Mouse (Mus musculus): ENCODE data around the gene Pam16. TPM values are rescaled to one million over a fixed set of nuclear protein-coding genes. Genes with fewer than 3 reads are reported as not detected.

The Pam16 gene
- polyA plus RNA-seq, 1 experiment: 9.5 TPM

- 77% methylated on average over 2 of the region's 2 CpGs for WGBS
- no peak for TF ChIP-seq POLR2A (IDR thresholded peaks at IDR 0.05; ENCODE audit: low read depth, low read length)
- TF ChIP-seq CTCF (IDR thresholded peaks at IDR 0.05; ENCODE audit: extremely low read depth, insufficient read depth, insufficient read length, insufficient replicate concordance): no peak
- Histone ChIP-seq H3K27ac (ENCODE audit: insufficient read depth, low read length) (no peak overlapping the region), H3K4me3 (ENCODE audit: extremely low read depth, insufficient read depth, insufficient read length) (no peak overlapping the region), H3K27me3 (ENCODE audit: control insufficient read depth, insufficient read depth, low read length) (no peaks in the 10 kb centered on the region), H3K4me1 (ENCODE audit: control insufficient read depth, insufficient read depth, insufficient read length) (no peaks in the 10 kb centered on the region), H3K36me3 (ENCODE audit: control insufficient read depth, insufficient read depth, low read length) (peaks cover 36% of the 10 kb centered on the region)
- DNase-seq (ENCODE audit: low read depth in 1 of 2, low spot score in 2 of 2): no peak
Measured at GRCm38 (mm10) chr16:4659326-4659725, 34.5 kb upstream of the Pam16 start.

DNA sequence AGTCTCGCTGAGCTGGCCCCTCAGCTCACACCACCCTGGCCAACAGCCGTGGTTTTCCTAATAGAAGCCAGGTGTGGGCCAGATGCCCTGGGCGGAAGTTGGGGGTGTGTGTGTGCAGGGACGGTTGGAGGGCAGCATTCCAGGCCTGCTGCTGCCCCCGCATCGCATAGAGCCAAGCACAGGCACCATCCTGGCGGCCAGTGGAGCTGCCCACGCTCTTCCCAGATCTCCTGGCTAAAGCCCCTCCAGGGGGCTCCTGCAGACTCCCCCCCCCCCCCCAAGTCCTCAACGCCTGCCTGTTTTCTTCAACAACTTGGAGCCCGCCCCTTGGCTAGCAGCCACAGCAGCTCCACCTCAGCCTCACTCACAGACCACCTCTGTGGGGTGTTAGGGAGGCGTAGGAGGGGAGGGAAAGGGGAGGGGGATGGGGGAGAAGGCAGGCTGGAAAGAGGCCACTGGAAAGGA, 34.0 kb upstream of the Pam16 start:
- Histone ChIP-seq H3K4me1 (ENCODE audit: control insufficient read depth, insufficient read depth, insufficient read length) (no peaks in the 10 kb centered on the region), H3K27me3 (ENCODE audit: control insufficient read depth, insufficient read depth, low read length) (no peaks in the 10 kb centered on the region), H3K27ac (ENCODE audit: insufficient read depth, low read length) (peak overlapping the region; percentile 9; the same call in 1 of the 2 replicates), H3K36me3 (ENCODE audit: control insufficient read depth, insufficient read depth, low read length) (peaks cover 39% of the 10 kb centered on the region), H3K4me3 (ENCODE audit: extremely low read depth, insufficient read depth, insufficient read length) (no peak overlapping the region)
- 52% methylated on average over 11 of the region's 11 CpGs for WGBS
- TF ChIP-seq CTCF (IDR thresholded peaks at IDR 0.05; ENCODE audit: extremely low read depth, insufficient read depth, insufficient read length, insufficient replicate concordance): no peak
- no peak for TF ChIP-seq POLR2A (IDR thresholded peaks at IDR 0.05; ENCODE audit: low read depth, low read length)
- no peak for DNase-seq (ENCODE audit: low read depth in 1 of 2, low spot score in 2 of 2)

- no peak for TF ChIP-seq CTCF (IDR thresholded peaks at IDR 0.05; ENCODE audit: extremely low read depth, insufficient read depth, insufficient read length, insufficient replicate concordance)
- TF ChIP-seq POLR2A (IDR thresholded peaks at IDR 0.05; ENCODE audit: low read depth, low read length): no peak
- no peak overlapping the region for H3K4me3 ChIP-seq (ENCODE audit: extremely low read depth, insufficient read depth, insufficient read length)
- H3K27ac ChIP-seq (ENCODE audit: insufficient read depth, low read length): 0 out of 2 replicates have a peak overlapping the region, but pooled peaks have one; percentile 26
- H3K4me1 ChIP-seq (ENCODE audit: control insufficient read depth, insufficient read depth, insufficient read length): no peaks in the 10 kb centered on the region
- H3K27me3 ChIP-seq (ENCODE audit: control insufficient read depth, insufficient read depth, low read length): no peaks in the 10 kb centered on the region
- 89% methylated on average over 9 of the region's 9 CpGs for whole genome bisulfite sequencing
- peaks cover 50% of the 10 kb centered on the region for H3K36me3 ChIP-seq (ENCODE audit: control insufficient read depth, insufficient read depth, low read length)
- DNase-seq (ENCODE audit: low read depth in 1 of 2, low spot score in 2 of 2): no peak
Measured at GRCm38 (mm10) chr16:4656571-4657081, 31.8 kb upstream of the Pam16 start.

DNA sequence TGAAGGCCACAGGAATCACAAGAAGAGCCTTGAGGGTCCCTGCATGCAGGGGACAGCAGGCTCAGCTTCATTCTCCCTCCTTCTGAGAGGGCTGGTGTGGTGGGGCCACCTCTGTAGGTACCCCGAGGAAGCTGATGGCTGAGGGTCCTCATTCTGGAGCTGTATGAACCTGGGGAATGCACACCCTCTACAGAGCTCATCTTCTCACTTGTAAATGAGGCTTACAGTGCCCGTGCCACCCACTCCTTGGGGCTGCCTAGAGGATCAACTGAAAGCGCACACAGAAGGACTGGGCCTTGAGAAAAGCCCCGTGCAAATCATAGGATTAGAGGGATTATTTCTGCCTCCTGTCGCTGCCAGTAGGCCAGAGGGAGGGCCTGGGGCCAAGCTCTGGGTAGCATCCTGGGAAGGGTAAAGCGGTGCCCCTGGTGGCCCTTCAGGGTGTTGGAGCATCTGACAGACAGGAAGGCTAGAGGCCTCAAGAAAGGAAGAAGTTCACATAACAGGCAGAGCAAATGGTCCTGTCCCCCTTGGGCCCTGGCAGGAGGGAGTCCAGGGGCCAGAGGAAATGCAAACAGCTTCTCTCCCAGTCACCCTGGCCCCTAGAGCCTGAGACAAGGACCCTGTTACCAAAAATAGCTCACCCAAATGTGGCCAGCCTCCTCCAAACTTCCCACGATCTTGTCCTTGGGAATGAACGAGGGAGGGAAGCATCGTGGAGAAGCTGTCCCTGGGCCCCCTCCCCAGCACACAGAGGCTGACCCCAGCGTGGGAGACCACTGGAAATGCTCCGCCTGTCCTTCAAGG, 31.2 kb upstream of the Pam16 start:
- TF ChIP-seq POLR2A (IDR thresholded peaks at IDR 0.05; ENCODE audit: low read depth, low read length): no peak
- no peak for TF ChIP-seq CTCF (IDR thresholded peaks at IDR 0.05; ENCODE audit: extremely low read depth, insufficient read depth, insufficient read length, insufficient replicate concordance)
- no peak overlapping the region for H3K4me3 ChIP-seq (ENCODE audit: extremely low read depth, insufficient read depth, insufficient read length)
- no peaks in the 10 kb centered on the region for H3K4me1 ChIP-seq (ENCODE audit: control insufficient read depth, insufficient read depth, insufficient read length)
- H3K27me3 ChIP-seq (ENCODE audit: control insufficient read depth, insufficient read depth, low read length): no peaks in the 10 kb centered on the region
- 69% methylated on average over 11 of the region's 11 CpGs for WGBS
- no peak for DNase-seq (ENCODE audit: low read depth in 1 of 2, low spot score in 2 of 2)
- H3K27ac ChIP-seq (ENCODE audit: insufficient read depth, low read length): peak overlapping the region; percentile 26; the same call in 1 of the 2 replicates
- peaks cover 49% of the 10 kb centered on the region for H3K36me3 ChIP-seq (ENCODE audit: control insufficient read depth, insufficient read depth, low read length)

GRCm38 (mm10) chr16:4655251-4655734, 30.5 kb upstream of the Pam16 start:
- Histone ChIP-seq H3K4me1 (ENCODE audit: control insufficient read depth, insufficient read depth, insufficient read length) (no peaks in the 10 kb centered on the region), H3K4me3 (ENCODE audit: extremely low read depth, insufficient read depth, insufficient read length) (no peak overlapping the region), H3K27ac (ENCODE audit: insufficient read depth, low read length) (peak overlapping the region; percentile 3; the same call in 1 of the 2 replicates), H3K27me3 (ENCODE audit: control insufficient read depth, insufficient read depth, low read length) (no peaks in the 10 kb centered on the region), H3K36me3 (ENCODE audit: control insufficient read depth, insufficient read depth, low read length) (peaks cover 51% of the 10 kb centered on the region)
- no peak for DNase-seq (ENCODE audit: low read depth in 1 of 2, low spot score in 2 of 2)
- WGBS: 86% methylated on average over 4 of the region's 4 CpGs
- TF ChIP-seq CTCF (IDR thresholded peaks at IDR 0.05; ENCODE audit: extremely low read depth, insufficient read depth, insufficient read length, insufficient replicate concordance): no peak

DNA sequence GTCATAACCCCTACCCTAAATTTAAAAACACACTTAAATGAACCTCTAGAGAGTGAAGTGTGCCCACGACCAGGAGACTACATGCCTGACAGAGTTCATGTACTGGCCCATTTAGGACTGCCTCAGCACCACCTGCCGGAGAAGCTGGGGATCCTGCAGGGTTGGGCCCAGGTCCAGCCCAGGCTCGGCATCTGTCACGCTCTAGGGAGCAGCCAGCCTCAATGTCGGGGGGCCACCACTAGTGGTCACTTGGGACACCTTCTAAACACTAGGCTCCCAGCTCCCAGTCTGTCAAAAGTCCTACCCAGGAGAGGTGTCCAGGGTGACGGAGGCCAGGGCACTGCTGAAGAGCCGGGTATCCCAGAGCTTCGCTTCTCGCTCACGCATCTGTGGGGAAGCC, 29.9 kb upstream of the Pam16 start:
- no peak for DNase-seq (ENCODE audit: low read depth in 1 of 2, low spot score in 2 of 2)
- H3K27ac ChIP-seq (ENCODE audit: insufficient read depth, low read length): no peak overlapping the region; the same call in 1 of the 2 replicates
- no peaks in the 10 kb centered on the region for H3K4me1 ChIP-seq (ENCODE audit: control insufficient read depth, insufficient read depth, insufficient read length)
- 90% methylated on average over 10 of the region's 10 CpGs for WGBS
- H3K36me3 ChIP-seq (ENCODE audit: control insufficient read depth, insufficient read depth, low read length): peaks cover 53% of the 10 kb centered on the region
- H3K27me3 ChIP-seq (ENCODE audit: control insufficient read depth, insufficient read depth, low read length): no peaks in the 10 kb centered on the region
- TF ChIP-seq CTCF (IDR thresholded peaks at IDR 0.05; ENCODE audit: extremely low read depth, insufficient read depth, insufficient read length, insufficient replicate concordance) (no peak), POLR2A (IDR thresholded peaks at IDR 0.05; ENCODE audit: low read depth, low read length) (no peak)
- H3K4me3 ChIP-seq (ENCODE audit: extremely low read depth, insufficient read depth, insufficient read length): no peak overlapping the region

All from spleen, adult 2 months (tissue).